Mouse (Mus musculus): ENCODE measurements at regions not wholly inside any gene's neighbourhood (a gene's known extent, or its start where the extent isn't known, plus 50 kb on each side); places are given as distances from the start of the nearest gene placed in this dataset.

GRCm38 (mm10) chr17:79786691-79787090 is 71.8 kb upstream of the Cyp1b1 start:
- TF ChIP-seq POLR2A (IDR thresholded peaks at IDR 0.05; ENCODE audit: borderline replicate concordance, low read depth, low read length) (no peak), CTCF (IDR thresholded peaks at IDR 0.05; ENCODE audit: low read depth, low read length) (no peak)

Data from bone marrow macrophage, adult 2 months (primary cell).